Mouse (Mus musculus) kidney, adult 11 months (tissue): ENCODE measurements around the gene Cdyl2.

Experiments used
- DNase-seq: peaks from one replicate; pipeline ENCODE4 v3.0.0; 2022

Cdyl2 gene

DNA sequence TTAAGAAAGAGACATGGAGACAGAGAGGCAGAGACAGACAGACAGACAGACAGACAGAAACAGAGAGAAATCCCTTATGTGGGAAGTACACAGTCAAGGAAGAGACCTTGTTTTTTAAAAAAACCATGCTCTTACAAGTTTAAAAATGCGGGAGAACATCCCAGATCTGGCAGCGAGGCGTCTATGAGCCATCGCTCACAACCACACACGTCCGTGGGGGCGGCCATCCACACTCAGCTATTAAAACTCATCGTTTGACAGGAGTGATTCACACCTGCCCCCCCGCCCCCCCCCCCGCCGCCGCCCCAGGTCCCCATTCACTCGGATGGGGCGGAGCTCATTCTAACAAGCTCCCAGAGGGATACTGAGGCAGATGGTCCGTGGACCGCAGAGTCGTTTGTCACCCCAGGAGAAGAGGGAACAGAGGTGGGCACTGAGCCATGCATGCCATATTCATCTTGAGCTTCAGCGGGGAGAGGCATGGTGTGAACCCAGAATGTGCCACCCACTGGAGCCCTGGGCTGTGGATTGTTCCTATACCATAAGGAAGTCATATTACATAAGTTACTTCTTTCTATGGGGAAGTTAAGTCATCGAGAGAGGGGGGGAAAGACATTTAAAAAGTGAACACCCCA lies 113.0 kb downstream of the Cdyl2 start:
- DNase-seq: no peak

DNA sequence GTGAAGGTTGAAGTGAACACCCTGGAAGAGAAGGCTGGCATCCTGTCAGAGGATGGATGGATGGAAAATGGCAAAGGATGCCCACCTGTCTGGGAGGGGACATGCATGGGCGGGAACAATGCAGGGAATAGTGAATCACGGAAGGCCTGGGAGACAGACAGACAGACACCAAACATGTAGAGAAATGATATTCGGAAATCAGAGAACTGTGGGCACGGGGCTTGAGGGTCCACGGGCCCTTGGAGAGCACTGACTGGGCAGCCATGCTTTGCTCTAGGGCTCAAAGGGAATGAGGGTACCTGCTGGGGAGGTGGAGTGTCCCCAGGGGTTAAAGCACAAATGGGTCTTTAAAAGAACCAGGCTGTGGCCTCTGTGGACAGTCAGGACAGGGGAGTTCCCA lies 113.6 kb downstream of the Cdyl2 start:
- DNase-seq: no peak

DNA sequence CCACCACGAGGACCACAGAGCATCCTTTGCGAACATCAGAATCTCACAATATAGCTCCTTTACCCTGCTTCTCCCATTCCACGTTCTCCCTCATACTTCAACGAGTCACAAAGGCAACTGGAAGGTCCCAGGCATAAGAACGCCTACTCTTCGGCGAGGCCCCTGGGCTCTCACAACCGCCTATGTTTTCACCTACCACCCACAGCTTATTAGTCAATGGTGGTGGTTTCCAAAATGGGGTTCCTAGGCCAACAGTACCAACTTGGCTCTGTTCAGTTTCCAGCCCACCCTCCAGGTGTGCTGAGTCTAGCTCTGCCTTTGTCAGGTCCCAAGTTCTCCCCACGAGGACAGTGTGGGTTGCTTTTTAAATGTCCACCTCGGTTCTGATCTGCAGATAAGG lies 114.0 kb downstream of the Cdyl2 start:
- DNase-seq: no peak

DNA sequence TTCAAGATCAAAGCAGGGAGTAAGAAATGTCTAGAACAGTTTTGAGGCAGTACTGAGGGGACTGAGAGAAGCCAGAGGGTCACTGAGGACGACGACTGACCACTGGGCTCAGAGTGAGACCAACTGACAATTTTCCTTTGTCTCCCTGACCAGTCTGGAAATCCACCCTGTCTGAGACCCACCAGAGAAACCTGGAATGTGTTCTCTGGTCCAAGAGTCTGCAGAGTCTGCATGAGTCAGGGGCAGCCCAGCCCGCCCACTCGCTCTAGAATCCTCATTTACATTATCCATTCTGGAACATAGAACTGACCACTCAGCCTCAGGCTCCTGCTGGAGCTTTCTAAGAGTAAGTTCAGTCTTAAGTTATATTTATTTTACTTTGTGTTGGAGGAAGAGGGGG lies 114.9 kb downstream of the Cdyl2 start:
- DNase-seq: no peak

DNA sequence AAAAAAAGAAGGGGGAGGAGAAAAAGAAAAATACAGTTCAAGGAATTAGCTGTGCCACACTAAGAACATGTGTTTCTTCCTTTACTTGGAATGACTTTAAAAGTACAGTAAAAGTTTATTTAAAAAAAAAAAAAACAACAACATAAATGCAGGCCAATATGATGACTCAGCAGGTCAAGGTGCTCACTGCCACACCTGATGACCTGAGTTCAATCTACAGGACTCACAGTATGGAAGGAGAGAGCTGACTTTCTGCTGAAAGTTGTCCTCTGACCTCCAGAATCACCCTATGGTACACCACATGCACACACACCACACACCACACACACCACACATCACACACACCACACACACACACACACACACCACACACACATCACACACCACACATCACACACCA lies 116.4 kb downstream of the Cdyl2 start:
- no peak for DNase-seq

DNA sequence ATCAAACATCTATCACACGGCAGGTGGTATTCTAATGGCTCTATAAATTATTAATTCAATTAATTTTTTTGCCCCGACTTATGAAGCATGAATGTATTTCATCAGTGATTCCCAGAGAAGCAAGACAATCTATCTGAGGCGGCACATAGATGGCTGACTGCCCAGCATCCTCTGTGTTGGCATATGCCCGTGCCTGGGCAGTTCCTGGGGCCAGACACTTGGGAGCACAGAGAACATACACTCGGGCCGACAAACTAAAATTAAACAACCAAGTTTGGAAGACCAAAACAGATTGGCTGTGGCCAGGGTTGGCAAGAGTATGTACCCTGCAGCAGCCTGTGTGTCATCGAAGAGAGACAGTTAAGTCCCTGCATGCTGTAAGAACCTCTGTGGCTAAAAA lies 117.9 kb downstream of the Cdyl2 start:
- no peak for DNase-seq

DNA sequence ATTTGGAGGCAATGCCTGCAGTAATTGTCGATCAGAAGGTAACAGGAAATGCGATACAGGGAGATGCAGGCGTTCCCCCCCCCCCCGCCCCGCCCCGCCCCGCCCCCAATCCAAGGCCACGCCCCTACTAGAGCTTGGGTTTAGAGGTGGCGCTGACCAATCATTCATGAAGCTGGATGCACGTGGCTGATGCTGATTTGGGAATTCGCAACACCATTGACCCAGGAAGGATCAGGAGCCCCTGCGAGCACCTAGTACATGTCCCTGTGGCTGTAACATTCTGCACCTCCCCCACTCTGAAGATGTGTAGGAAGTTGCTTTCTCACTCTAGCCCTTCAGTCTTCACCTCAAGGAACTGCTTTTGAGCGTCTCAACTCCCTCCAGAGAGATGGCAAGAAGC lies 126.6 kb downstream of the Cdyl2 start:
- DNase-seq: no peak

DNA sequence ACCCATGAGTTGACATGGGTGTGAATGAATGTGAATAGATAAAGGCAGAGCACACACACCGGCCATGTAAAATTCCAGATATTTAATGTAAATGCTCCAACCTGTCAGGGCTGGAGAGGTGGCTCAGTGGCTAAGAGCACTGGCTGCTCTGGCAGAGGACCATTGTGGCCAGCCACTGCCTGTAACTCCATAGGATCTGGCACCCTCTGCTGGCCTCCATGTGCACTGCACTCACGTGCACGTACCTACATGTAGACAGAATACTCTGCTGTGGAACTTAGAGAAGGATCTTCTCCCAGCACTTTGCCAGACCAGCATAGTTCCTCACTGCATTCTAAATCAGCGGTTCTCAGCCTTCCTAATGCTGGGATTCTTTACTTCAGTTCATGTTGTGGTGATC lies 130.0 kb downstream of the Cdyl2 start:
- no peak for DNase-seq

DNA sequence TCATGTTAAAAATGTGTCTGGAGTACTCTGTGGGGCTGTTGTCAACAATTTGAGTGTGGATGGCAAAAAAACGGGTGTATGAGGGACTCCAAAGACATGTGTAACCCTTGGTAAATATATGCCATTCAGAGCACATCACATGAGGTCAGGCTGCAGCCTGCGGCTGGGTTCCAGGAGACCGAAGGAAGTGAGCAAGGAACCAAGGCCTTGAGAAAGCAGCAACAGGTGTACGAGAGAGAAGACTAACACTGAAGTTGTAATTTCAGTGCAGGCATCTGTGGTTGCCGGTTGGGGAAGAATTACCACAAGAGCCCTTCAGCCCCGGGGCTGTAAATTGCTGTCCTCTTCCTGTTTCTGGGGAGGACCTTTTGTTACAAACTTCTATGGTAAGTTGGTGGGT lies 133.1 kb downstream of the Cdyl2 start:
- DNase-seq: no peak

DNA sequence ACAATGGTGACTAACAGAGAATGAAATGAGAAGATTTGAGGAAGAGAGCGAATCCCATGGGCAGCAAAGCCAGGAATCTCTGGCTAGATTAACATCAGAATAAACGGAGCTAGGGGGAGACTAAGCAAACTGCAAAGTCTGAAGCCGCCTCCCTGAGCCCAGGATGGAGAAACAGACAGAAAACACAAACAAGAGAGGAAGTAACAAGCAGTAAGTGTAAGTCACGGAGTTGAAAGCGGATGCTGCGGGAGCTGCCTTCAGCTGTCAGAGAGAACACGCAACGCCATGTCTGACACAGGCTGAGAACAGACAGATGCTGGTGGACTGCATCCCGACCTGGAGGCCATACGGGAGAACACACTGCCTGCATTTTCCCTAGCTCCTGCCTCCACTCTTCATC lies 141.6 kb downstream of the Cdyl2 start:
- no peak for DNase-seq

DNA sequence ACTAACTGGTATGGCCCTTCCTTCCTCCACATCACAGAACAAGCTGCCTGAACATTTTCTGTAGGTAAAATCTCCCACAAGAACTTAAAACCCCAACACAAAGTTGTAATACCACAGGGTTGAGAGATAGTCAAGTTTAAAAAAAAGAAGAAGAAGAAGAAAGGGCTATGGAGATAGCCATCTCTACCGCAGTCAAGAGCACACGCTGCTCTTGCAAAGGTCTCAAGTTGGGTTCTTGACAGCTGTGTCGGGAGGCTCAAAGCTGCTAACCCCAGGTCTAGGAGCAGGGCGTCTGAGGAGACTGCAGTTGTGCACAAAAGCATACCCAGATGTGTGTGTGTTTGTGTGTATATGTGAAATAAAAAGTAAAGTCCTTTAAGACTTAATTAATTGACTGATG lies 142.2 kb downstream of the Cdyl2 start:
- no peak for DNase-seq

DNA sequence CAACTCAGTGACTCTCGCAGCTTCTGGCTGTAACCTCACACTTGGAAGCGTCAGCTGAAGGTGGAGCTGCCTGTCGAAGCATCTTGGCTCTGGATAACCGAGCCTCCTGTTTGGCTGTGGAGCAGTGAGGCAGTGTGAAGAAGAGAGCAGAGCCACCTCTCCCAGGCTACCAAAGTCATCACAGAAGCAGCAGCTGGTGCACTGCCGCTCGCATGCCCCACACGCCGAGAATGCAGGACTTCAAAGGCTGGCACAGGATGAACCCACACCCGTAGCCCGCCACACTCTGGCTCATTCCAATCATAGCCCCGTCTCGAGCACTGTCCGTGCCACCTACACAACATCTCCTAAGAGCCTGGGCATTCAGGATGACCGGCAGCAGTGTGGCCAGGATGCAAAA lies 142.7 kb downstream of the Cdyl2 start:
- no peak for DNase-seq

DNA sequence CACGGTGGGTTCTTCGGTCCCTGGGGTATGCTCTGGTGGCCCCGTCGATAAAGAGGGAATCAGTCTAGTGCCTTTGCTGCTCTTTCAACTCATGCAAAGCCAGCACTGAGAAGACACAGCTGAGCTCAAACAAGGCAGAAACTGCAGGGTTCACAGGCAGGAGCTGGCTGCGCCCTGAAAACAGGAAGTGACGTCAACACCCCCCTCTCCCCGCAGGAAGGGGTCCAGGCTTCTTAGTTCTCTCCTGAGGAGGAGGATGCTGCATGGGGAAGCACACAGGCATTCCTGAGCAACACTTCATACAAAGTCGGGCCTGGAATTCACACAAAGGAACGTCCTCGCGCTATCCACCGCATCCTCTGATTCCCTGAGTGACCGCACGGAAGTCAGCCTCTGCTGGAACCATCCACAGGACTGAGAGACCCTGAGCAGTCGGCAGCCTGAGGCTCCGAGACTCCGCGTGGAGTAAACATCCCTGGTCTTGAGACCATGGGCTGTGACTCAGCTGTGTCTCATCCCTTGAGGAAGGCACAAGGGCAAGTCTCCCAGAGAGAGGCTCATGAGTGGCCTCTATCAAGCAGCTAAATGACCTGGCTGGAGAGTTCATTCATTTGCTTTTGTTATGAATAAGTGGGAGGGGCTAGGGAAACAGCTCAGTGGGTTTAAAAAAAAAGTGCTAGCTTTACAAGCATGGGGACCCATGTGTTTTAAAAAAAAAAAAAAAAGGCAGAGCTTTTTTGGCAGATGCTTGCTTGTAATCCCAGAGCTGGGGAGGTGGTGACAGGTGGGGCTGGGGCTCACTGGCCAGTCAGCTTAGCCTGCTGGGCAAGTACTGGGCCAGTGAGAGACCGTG lies 144.9 kb downstream of the Cdyl2 start:
- DNase-seq: no peak

DNA sequence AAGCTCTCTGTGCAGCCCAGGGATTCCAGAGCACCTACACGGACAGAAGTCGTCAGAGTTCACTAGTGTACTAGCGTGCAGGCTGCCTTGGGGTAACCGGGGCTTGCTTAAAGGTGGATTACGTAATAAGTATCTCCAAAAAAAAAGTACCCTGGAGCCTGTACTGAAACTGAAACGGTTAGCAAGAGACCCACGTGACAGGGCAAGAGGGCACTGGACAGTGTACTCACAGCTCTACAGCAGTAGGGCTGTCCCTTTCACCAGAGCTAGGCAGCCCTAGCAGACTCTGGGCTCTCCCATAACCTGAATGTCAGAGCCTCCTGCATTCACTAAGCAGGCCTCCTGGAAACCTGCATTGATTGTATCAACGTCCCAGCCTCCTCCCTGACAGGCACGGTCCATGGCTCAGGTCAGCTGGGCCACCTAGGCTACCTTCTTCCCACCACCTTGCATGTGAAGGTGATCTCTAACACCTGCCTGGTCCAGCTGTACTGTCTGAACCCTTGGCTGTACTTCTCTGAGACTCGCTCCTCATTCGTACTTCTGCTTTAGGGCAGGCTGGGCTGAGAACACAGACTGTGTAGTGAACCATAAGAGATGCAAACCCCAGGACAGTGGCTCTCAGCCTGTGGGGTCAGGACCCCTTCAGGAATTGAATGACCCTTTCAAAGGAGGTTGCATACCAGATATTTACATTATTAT lies 151.3 kb downstream of the Cdyl2 start:
- peak; percentile 64 for DNase-seq

DNA sequence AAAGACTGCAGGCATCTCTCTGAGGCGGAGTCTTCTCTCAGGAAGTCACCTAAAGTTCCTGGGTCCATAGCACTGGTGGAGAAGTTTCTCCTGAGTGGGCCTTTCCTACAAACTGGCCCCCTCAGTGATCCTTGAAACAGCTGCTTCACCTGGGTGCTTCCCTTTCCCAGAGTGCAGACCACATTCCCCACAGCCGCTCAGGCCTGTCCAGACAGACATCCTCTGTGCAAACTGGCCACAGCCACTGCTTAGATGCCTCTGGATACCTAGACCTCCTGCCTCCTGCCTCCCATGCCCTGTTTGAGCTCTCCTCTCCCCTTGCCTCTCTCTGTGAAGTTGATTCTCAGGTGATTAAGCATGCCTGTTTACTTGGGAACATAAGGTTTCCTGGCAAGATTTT lies 156.1 kb downstream of the Cdyl2 start:
- no peak for DNase-seq

DNA sequence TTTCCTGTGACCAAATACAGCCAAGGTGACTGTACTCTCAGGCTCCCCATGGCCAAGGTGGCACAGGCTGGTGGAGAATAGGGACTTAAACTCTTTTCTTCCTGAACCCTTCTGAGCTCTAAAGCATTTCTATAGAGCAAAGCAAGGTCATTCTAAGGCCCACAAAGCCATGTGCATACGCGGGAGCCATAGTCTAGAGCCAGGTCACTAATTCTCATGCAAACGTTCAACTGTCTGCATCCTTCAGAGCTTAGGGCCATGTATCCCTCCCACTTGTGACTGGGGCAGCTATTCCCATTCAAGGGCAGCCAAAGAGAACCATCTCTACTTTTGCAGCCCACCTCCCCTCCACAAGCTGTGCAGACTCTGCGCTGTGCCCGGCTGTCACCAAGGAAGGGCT lies 159.7 kb downstream of the Cdyl2 start:
- DNase-seq: no peak

DNA sequence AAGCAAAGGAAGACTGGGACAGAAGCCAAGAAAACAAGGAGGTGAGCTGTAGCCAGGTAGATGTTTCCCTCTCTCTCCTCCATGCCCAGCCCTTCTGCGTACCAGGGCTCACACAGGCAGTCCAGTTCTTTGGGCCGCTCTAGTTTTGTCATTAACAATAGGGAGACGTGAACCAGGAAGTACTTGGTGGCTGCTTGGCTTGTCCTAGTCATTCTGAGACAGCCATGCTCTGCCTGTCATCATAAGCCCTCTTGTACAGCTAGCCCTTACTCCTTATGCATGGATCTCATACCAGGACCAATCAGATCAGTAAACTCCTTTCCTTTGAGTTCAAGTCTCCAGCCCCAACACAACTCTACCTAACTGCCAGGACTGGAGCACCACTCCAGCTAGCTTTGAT lies 180.0 kb downstream of the Cdyl2 start:
- DNase-seq: no peak

DNA sequence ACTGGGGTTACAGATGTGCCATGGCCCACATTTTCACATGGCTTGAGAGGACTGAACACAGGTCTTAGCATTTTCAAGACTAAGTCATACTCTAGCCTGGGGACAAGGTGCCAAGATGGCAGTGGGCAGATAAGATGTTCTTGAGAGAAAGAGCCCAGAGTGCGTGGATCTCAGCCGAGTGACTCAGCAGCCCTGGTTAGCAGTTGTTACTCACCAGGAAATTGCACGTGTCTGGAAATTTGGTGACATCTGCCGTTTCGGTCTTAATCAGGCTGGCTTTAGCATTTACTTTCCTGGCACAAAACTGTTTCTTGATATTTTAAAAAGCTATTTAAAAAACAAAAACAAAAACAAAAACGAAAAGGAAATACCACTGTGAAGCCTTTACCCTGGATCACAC lies 180.5 kb downstream of the Cdyl2 start:
- no peak for DNase-seq

DNA sequence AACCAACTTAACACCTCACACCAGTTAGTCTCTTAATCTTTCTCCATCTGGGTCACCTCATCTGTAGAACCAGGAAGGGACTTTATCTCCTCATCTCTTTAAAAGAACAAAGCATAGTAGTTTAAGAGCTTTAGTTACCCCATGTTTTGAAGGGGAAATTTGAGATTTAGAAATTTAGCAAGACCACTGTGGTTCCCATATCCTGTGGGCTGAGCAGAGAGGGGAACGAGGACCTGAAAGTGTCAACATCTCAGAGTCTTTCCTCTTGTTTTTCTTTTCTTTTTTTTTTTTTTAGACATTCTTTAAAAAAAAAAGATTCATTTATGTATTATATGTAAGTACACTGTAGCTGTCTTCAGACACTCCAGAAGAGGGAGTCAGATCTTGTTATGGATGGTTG lies 189.4 kb downstream of the Cdyl2 start:
- no peak for DNase-seq

DNA sequence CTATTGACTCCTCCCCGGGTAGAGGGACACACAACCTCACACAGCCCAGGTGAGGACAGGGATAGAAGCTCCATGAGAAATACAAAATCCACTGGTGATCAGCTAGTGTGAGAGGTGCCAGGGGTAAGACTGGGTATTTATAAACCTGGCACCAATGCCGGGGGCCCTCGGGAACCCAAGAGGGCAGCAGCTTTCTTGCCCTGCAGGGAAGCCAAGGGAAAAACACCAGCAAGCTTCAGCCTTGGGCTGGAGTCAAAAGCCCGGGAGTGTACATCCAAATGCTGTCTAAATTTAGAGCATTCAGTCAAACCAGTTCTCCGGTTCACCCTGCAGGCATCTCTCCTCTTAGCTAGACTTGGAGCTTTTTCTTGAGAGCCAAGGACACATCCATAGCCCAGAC lies 189.9 kb downstream of the Cdyl2 start:
- DNase-seq: no peak

DNA sequence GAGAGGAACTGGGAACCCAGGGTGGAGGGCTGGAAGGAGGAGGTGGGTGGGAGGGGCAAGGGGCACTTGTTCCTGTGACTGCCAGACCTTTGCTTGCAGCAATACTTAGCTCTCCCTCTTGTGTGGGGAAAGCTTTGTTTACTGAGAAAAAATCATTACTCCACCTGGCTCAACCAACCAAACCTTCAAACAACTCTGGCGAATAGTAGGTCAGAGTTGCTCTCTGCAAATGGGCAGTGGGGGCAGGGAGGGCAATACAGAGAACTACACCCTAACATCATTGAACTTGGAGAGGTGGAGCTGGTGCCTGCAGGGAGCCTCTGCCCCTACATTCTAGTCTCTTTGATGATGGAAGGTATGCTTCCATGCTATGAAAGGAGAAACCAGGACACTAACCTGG lies 192.7 kb downstream of the Cdyl2 start:
- no peak for DNase-seq

DNA sequence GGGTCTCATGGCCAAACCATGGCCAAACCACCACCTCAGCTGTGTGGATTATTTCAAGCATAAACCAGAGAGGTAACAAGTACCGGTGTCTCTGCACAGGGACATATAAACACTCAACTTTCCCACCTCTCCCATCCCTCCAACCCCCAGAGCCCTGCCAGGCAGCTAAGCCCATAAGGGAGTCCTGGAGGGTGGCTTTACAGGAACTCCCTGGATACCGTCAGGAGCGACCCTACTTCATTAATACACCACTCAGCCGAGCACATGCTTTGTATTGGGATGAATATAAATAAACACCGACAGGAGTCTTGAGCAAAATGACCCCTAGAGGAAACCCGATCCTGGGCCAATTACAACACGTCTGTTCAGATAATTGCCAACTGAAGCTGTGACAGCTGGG lies 194.0 kb downstream of the Cdyl2 start:
- no peak for DNase-seq

DNA sequence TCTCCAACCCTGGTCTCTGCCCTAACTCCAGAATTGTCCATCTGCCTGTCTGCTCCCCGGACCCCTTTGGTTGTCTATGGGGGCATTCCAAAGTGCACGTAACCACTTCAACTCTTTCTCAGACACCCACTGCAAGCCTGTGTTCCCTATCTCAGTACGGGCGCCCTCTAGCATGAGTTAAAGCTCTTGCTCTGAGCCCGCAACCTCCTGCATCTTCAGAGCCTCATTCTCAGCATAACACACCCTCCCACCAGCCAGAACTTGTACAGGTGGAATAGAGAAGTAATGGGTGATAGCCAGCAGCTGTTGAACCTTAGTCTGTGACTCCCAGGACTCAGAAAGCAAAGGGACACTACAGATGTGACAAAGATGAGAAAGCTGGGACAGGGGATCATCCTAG lies 196.0 kb downstream of the Cdyl2 start:
- no peak for DNase-seq

DNA sequence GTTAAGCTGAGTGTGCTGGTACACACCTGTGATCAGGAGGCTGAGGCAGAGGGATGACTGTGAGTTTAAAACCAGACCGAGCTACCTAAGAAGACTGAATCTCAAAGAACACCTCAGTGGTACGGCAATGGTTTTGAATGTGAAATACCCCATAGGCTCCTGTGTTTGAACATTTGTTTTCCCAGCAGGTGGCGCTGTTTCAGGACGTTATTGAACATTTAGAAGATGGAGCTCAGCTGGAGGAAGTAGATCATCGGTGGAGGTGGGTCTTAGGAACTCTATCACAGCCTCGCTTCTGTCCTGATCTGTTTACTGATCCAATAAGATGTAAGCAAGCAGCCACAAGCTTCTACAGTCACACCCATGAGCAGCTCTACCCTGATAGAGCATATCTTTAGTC lies 199.7 kb downstream of the Cdyl2 start:
- DNase-seq: no peak
